Mouse (Mus musculus): ENCODE measurements around the gene 6430548M08Rik. TPM values are rescaled to one million over a fixed set of nuclear protein-coding genes. Genes with fewer than 3 reads are reported as not detected.
A peak's percentile ranks its signal among the peaks of the same experiment; 100 is the strongest.

The 6430548M08Rik gene
- polyA plus RNA-seq, 1 experiment from 2014 or later, result 32.6 TPM

- ATAC-seq, result peak; percentile 80
- no peak overlapping the region for H3K9ac ChIP-seq (ENCODE audit: low read depth, low read length)
- H3K27ac ChIP-seq (ENCODE audit: low read depth, low read length), result no peak overlapping the region
- H3K4me3 ChIP-seq (ENCODE audit: low read length), result no peak overlapping the region
- under 1% methylated on average over 10 of the region's 10 CpGs for WGBS
- no peaks in the 10 kb centered on the region for H3K36me3 ChIP-seq (ENCODE audit: control insufficient read depth, insufficient read depth, low read length)
- no peaks in the 10 kb centered on the region for H3K27me3 ChIP-seq (replicated peaks; ENCODE audit: control insufficient read depth, insufficient read depth, low read length)
- H3K9me3 ChIP-seq (ENCODE audit: control insufficient read depth, low read length), result no peaks in the 10 kb centered on the region
- peak overlapping the region; percentile 46 for H3K4me2 ChIP-seq (ENCODE audit: low read length)
- H3K4me1 ChIP-seq (ENCODE audit: control insufficient read depth, insufficient read depth, low read depth, low read length), result peaks cover 29% of the 10 kb centered on the region
Observed at GRCm38 (mm10) chr8:120179027-120179431, 65.1 kb downstream of the 6430548M08Rik start.

DNA sequence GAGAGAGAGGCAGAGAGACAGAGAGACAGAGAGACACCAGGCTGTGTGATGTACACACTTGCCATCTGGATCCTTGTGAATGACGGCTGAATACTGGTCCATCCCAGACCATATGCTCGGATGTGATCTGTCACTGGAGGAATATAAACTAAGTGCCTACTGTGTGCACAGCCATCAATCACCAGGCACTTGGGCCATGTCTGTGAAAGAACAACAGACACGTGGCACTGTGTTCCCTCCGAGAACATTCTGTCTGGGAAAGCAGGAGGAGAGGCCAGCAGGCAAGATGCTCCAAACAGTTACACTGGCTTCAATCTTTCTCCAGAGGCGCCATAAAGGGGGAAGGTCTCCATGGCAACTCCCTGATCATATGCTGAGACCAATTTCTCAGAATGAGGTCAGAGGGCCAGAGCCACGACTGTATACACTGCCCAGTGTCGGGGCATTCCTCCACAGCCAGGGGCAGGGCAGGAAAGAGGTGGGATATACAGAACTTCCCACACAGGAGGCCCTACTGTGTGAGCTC lies 66.6 kb downstream of the 6430548M08Rik start:
- Histone ChIP-seq H3K27me3 (replicated peaks; ENCODE audit: control insufficient read depth, insufficient read depth, low read length) (no peaks in the 10 kb centered on the region), H3K4me3 (ENCODE audit: low read length) (no peak overlapping the region), H3K27ac (ENCODE audit: low read depth, low read length) (no peak overlapping the region), H3K4me1 (ENCODE audit: control insufficient read depth, insufficient read depth, low read depth, low read length) (peaks cover 40% of the 10 kb centered on the region), H3K9ac (ENCODE audit: low read depth, low read length) (peak overlapping the region; percentile 22; the same call in 1 of the 2 replicates), H3K9me3 (ENCODE audit: control insufficient read depth, low read length) (no peaks in the 10 kb centered on the region), H3K36me3 (ENCODE audit: control insufficient read depth, insufficient read depth, low read length) (no peaks in the 10 kb centered on the region), H3K4me2 (ENCODE audit: low read length) (no peak overlapping the region)
- 27% methylated on average over 7 of the region's 7 CpGs for WGBS
- no peak for ATAC-seq

- H3K4me1 ChIP-seq (ENCODE audit: control insufficient read depth, insufficient read depth, low read depth, low read length), result peaks cover 44% of the 10 kb centered on the region
Observed at GRCm38 (mm10) chr8:120181274-120181673, 67.3 kb downstream of the 6430548M08Rik start.

DNA sequence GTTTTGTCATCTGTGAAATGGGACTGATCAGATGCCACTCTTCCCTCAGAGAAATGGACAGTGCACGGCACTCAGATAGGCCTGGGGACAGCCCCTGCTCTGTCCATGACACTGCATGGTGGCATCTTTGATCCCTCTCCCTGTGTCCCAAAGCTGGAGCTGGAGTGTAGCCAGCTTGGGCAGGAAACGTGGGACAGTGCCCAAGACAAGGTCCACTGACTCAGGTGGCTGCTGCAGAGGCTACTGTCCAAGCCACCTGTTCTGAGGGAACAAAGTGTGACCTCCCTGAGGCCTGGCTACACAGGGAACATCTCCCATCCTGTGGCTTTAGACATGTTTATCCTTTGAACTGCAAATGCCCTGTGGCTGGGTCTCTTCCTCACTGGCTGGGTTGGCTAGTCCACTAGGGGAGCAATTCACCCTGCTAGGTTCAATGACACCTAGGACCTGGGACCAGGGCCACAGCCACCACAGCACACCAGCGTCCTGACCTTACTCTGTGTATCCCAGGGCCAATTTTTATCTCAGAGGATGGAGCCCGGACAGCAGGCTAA lies 68.0 kb downstream of the 6430548M08Rik start:
- peaks cover 44% of the 10 kb centered on the region for H3K4me1 ChIP-seq (ENCODE audit: control insufficient read depth, insufficient read depth, low read depth, low read length)
- no peaks in the 10 kb centered on the region for H3K36me3 ChIP-seq (ENCODE audit: control insufficient read depth, insufficient read depth, low read length)
- no peak for ATAC-seq
- no peaks in the 10 kb centered on the region for H3K9me3 ChIP-seq (ENCODE audit: control insufficient read depth, low read length)
- no peak overlapping the region for H3K27ac ChIP-seq (ENCODE audit: low read depth, low read length)
- 79% methylated on average over 4 of the region's 4 CpGs for WGBS
- no peak overlapping the region for H3K4me2 ChIP-seq (ENCODE audit: low read length)
- H3K27me3 ChIP-seq (replicated peaks; ENCODE audit: control insufficient read depth, insufficient read depth, low read length), result no peaks in the 10 kb centered on the region
- H3K9ac ChIP-seq (ENCODE audit: low read depth, low read length), result no peak overlapping the region
- no peak overlapping the region for H3K4me3 ChIP-seq (ENCODE audit: low read length)

More at GRCm38 (mm10) chr8:120181274-120181673, 67.3 kb downstream of the 6430548M08Rik start:
- H3K4me3 ChIP-seq (ENCODE audit: low read length), result no peak overlapping the region
- no peaks in the 10 kb centered on the region for H3K36me3 ChIP-seq (ENCODE audit: control insufficient read depth, insufficient read depth, low read length)
- ATAC-seq, result no peak
- H3K27me3 ChIP-seq (replicated peaks; ENCODE audit: control insufficient read depth, insufficient read depth, low read length), result no peaks in the 10 kb centered on the region
- H3K27ac ChIP-seq (ENCODE audit: low read depth, low read length), result no peak overlapping the region
- no peak overlapping the region for H3K9ac ChIP-seq (ENCODE audit: low read depth, low read length)
- whole genome bisulfite sequencing, result 91% methylated on average over 5 of the region's 5 CpGs
- no peaks in the 10 kb centered on the region for H3K9me3 ChIP-seq (ENCODE audit: control insufficient read depth, low read length)
- H3K4me2 ChIP-seq (ENCODE audit: low read length), result no peak overlapping the region

DNA sequence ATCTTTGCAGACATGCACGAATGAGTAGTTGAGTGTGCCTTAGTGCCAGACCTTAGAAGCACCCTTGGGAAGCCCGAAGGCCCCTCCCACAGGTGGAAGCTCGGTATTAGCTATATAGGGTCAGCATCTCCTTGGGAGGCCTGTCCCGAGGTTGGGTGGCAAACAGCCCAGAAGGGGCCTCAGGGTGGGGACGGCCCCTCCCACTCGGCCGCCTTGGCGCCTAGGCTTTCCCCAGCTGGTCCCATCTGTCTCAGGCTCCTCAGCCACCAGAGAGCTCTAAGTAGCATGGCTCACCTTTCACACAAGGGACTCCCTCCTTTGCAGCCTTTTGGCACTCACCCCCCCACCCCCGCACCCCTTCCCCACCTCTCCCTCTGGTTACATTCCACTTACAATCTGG lies 70.4 kb downstream of the 6430548M08Rik start:
- H3K9ac ChIP-seq (ENCODE audit: low read depth, low read length), result no peak overlapping the region
- no peak overlapping the region for H3K27ac ChIP-seq (ENCODE audit: low read depth, low read length)
- H3K4me1 ChIP-seq (ENCODE audit: control insufficient read depth, insufficient read depth, low read depth, low read length), result peaks cover 30% of the 10 kb centered on the region
- 35% methylated on average over 9 of the region's 9 CpGs for WGBS
- no peak for ATAC-seq
- H3K27me3 ChIP-seq (replicated peaks; ENCODE audit: control insufficient read depth, insufficient read depth, low read length), result no peaks in the 10 kb centered on the region
- H3K36me3 ChIP-seq (ENCODE audit: control insufficient read depth, insufficient read depth, low read length), result no peaks in the 10 kb centered on the region
- no peaks in the 10 kb centered on the region for H3K9me3 ChIP-seq (ENCODE audit: control insufficient read depth, low read length)
- no peak overlapping the region for H3K4me2 ChIP-seq (ENCODE audit: low read length)
- no peak overlapping the region for H3K4me3 ChIP-seq (ENCODE audit: low read length)

- no peaks in the 10 kb centered on the region for H3K9me3 ChIP-seq (ENCODE audit: control insufficient read depth, low read length)
- 10% methylated on average over 16 of the region's 17 CpGs for WGBS
- no peaks in the 10 kb centered on the region for H3K36me3 ChIP-seq (ENCODE audit: control insufficient read depth, insufficient read depth, low read length)
- ATAC-seq, result peak; percentile 53; the same call in 1 of the 2 replicates
- no peaks in the 10 kb centered on the region for H3K27me3 ChIP-seq (replicated peaks; ENCODE audit: control insufficient read depth, insufficient read depth, low read length)
- H3K27ac ChIP-seq (ENCODE audit: low read depth, low read length), result peak overlapping the region; percentile 67
- peaks cover 28% of the 10 kb centered on the region for H3K4me1 ChIP-seq (ENCODE audit: control insufficient read depth, insufficient read depth, low read depth, low read length)
- H3K9ac ChIP-seq (ENCODE audit: low read depth, low read length), result peak overlapping the region; percentile 59
- peak overlapping the region; percentile 44 for H3K4me2 ChIP-seq (ENCODE audit: low read length)
- no peak overlapping the region for H3K4me3 ChIP-seq (ENCODE audit: low read length)
Observed at GRCm38 (mm10) chr8:120184850-120185792, 71.2 kb downstream of the 6430548M08Rik start.

DNA sequence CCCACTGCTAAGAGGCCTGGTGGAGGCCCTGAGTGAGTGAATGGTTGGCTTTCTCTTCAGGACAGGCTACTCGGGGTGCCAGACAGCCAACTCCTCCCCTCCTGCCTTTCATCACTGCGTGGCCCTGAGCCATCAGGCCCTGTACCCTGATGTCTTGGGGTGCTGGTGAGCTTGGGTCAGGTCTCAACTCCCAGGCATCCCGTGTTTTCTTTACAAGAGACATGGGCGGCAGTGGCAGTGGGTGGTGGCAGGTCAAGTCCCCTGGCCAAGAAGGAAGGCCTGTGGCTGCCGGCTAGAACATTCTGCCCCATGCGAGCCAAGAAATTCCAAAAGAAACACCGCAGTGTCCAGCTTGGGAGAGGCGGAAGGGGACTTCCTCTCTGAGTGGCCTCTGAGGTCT lies 72.5 kb downstream of the 6430548M08Rik start:
- peaks cover 32% of the 10 kb centered on the region for H3K4me1 ChIP-seq (ENCODE audit: control insufficient read depth, insufficient read depth, low read depth, low read length)
- H3K36me3 ChIP-seq (ENCODE audit: control insufficient read depth, insufficient read depth, low read length), result no peaks in the 10 kb centered on the region
- H3K27ac ChIP-seq (ENCODE audit: low read depth, low read length), result no peak overlapping the region
- no peak overlapping the region for H3K4me2 ChIP-seq (ENCODE audit: low read length)
- no peaks in the 10 kb centered on the region for H3K27me3 ChIP-seq (replicated peaks; ENCODE audit: control insufficient read depth, insufficient read depth, low read length)
- no peak overlapping the region for H3K9ac ChIP-seq (ENCODE audit: low read depth, low read length)
- ATAC-seq, result peak; percentile 38; the same call in 1 of the 2 replicates
- 39% methylated on average over 8 of the region's 8 CpGs for WGBS
- H3K4me3 ChIP-seq (ENCODE audit: low read length), result no peak overlapping the region
- H3K9me3 ChIP-seq (ENCODE audit: control insufficient read depth, low read length), result no peaks in the 10 kb centered on the region

- WGBS, result 86% methylated on average over 5 of the region's 6 CpGs
- Histone ChIP-seq H3K27me3 (replicated peaks; ENCODE audit: control insufficient read depth, insufficient read depth, low read length) (no peaks in the 10 kb centered on the region), H3K4me2 (ENCODE audit: low read length) (no peak overlapping the region), H3K4me3 (ENCODE audit: low read length) (no peak overlapping the region), H3K9me3 (ENCODE audit: control insufficient read depth, low read length) (no peaks in the 10 kb centered on the region), H3K27ac (ENCODE audit: low read depth, low read length) (no peak overlapping the region), H3K36me3 (ENCODE audit: control insufficient read depth, insufficient read depth, low read length) (no peaks in the 10 kb centered on the region), H3K4me1 (ENCODE audit: control insufficient read depth, insufficient read depth, low read depth, low read length) (peaks cover 34% of the 10 kb centered on the region), H3K9ac (ENCODE audit: low read depth, low read length) (no peak overlapping the region)
- no peak for ATAC-seq
Observed at GRCm38 (mm10) chr8:120188510-120188909, 74.6 kb downstream of the 6430548M08Rik start.

GRCm38 (mm10) chr8:120189440-120189839 lies 75.5 kb downstream of the 6430548M08Rik start:
- H3K27ac ChIP-seq (ENCODE audit: low read depth, low read length), result no peak overlapping the region
- no peaks in the 10 kb centered on the region for H3K9me3 ChIP-seq (ENCODE audit: control insufficient read depth, low read length)
- H3K36me3 ChIP-seq (ENCODE audit: control insufficient read depth, insufficient read depth, low read length), result no peaks in the 10 kb centered on the region
- H3K4me2 ChIP-seq (ENCODE audit: low read length), result no peak overlapping the region
- H3K4me1 ChIP-seq (ENCODE audit: control insufficient read depth, insufficient read depth, low read depth, low read length), result peaks cover 32% of the 10 kb centered on the region
- WGBS, result 76% methylated on average over 6 of the region's 6 CpGs
- no peaks in the 10 kb centered on the region for H3K27me3 ChIP-seq (replicated peaks; ENCODE audit: control insufficient read depth, insufficient read depth, low read length)
- H3K4me3 ChIP-seq (ENCODE audit: low read length), result no peak overlapping the region
- H3K9ac ChIP-seq (ENCODE audit: low read depth, low read length), result no peak overlapping the region
- ATAC-seq, result no peak
